Mouse (Mus musculus): ENCODE data around the gene Ubiad1.

The Ubiad1 gene

GRCm38 (mm10) chr4:148404748-148405147, 39.8 kb downstream of the Ubiad1 start:
- DNase-seq (ENCODE audit: low spot score in 2 of 2) = no peak

GRCm38 (mm10) chr4:148403402-148403801, 41.2 kb downstream of the Ubiad1 start:
- DNase-seq (ENCODE audit: low spot score in 2 of 2) = no peak

DNA sequence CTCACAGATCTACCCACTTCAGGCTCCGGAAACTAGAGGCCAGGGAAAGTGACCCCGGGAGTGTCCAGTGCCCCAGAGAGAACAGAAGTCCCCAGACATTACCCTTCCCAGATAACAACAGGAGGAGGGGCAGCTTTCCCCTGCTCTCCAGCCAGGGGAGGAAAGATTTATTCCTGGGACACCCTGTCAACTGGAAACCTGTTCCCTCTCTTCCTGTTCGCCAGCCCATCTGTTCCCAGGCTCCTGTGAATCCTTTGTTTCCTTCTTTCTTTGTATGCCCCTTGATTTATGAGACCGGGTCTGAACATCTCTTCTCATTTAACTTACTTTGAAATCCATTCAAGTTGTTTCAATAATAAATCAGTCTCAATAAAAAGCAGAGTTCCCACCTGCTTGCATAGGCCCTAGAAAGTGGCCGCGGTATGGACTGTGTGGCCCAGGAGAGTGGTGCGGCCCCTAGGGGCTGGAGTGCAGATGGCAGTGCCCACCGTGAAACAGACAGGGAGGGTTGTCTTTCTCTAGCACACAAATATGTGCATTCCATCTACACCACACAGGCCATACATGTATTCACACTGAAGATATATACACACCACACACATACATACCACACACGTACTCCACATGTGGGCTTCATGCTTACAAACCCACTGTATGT, 45.0 kb downstream of the Ubiad1 start:
- DNase-seq (ENCODE audit: low spot score in 2 of 2) = no peak

DNA sequence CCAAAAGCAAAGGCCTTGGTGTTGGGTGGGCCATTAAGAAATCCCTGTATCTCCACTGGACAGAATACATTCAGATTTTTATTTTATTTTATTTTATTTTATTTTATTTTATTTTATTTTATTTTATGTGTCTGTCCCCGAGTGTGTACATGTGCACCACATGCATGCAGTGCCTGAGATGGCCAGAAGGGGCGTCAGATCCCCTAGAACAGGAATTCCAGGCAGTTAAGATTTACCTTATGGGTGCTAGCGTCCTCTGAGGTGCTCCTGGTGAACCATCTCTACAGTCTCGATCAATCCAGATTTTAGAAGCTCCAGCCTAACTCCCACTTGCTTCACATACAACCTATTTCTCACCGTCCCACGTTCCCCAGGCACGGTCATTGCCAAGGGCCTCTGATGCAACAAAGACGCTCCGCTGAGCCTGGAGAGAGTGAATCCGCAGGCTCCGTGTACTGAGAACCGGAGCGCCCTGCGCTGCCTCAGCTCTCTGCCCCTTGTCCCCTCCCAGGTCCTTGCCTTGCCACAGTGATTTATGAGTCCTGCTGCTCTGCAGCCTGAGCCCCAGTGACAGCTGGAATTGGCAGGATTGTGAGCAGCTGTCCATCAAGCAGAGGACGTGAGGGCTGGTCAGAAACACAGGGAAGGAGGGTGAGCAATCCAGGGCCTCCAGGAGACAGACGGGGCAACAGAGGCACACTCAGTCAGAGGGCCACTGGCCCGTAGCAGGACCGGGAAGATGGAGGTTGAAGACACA, 46.9 kb downstream of the Ubiad1 start:
- no peak for DNase-seq (ENCODE audit: low spot score in 2 of 2)

DNA sequence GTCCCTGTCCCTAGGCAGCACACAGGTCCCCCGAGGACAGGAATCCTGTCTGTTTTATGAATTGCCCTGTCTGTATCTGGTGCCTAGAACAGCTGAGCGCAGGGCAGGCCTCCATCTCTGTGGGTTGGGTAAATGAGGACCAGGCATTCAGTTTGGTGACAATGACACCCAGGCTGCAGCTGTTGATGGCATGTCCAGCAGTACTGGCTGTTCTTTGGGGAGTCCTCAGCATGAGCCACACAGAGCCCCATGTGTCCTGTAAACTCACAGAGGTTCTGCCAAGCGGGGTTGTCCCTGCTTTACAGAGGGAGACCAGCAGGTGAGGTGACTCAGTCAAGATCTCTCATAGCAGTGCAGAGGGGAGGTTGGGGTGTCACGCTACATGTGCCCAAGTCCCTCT, 47.5 kb downstream of the Ubiad1 start:
- DNase-seq (ENCODE audit: low spot score in 2 of 2) = no peak

GRCm38 (mm10) chr4:148395875-148396274, 48.7 kb downstream of the Ubiad1 start:
- DNase-seq (ENCODE audit: low spot score in 2 of 2) = no peak

DNA sequence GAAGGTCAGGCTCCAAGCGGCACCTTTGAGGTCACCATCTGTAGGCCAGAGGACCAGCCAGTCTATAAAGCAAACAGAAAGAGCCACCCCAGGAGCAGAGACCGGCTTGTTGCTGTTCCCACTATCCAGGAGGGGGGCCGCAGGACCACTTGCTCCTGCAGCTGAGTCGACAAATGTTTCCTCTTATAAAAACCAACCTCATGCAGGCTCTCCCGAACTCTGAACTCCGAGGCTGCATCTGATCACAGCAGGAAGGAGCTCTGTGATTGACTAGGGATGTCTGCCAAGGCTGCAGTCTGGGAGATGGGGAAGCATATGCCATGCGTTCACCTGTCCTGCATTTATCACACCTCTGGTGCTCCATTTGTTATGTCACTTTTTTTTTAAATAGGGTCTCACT, 49.4 kb downstream of the Ubiad1 start:
- DNase-seq (ENCODE audit: low spot score in 2 of 2) = no peak

DNA sequence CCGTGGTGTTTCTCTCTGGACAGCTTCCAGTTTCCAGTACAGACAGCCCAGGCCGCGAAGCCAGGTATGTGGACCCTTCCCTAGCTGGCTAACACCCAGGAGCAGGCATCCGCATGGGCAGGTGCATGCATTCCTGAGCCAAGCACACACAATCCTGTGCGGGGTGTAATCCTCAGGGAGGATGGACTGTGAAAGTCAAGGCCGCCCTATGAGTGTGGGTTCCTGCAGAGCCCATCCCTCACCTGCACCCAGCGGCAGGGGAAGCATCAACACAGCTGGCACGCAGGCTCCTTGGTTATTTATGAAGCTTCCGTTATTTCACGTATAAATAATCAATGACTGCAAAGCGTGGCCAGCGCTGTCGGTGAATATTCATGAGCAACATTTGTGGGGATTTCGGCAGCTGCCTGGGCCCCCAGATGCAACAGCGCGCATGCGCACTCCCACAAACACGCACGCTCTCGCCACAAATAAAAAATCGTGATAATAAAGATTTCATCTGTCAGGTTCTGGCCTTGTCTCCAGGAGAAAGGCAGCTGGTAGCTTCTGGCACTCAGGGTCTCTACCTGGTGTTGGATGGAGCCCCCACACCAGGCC, 52.8 kb downstream of the Ubiad1 start:
- no peak for DNase-seq (ENCODE audit: low spot score in 2 of 2)

DNA sequence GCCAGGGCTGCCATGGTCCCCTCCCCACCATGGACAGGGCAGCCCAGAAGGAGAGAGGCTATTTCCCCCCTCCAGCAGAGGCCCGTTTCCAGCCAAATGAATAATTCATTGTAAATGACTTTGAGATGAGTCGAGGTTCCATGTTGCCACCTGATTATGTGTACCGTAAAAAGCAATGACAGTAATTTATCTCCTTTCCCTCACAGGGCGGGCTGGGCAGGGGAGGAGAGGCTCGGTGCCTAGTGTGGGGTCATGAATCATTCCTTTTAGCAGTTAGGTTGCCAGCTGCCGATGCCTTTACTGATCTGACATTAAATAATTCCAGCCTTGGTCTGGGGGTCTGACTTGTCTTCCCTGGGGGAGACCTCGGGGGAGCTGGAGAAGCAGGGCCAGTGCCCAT, 54.9 kb downstream of the Ubiad1 start:
- no peak for DNase-seq (ENCODE audit: low spot score in 2 of 2)

DNA sequence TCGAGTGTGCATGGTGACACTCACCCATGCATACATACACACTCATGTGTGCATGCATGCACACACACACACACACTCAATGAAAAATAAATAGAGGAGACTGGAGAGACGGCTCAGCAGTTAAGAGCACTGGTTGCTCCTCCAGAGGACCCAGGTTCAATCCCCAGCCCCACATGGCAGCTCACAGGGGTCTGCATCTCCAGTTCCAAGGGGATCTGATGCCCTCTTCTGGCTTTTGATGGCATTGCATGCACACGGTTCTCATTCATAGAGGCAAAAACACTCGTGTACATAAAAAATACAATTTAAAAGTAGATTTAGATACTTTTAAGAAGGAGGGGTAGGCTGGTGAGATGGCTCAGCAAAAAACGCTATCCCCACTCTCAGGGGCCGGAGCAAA, 55.5 kb downstream of the Ubiad1 start:
- DNase-seq (ENCODE audit: low spot score in 2 of 2) = no peak

DNA sequence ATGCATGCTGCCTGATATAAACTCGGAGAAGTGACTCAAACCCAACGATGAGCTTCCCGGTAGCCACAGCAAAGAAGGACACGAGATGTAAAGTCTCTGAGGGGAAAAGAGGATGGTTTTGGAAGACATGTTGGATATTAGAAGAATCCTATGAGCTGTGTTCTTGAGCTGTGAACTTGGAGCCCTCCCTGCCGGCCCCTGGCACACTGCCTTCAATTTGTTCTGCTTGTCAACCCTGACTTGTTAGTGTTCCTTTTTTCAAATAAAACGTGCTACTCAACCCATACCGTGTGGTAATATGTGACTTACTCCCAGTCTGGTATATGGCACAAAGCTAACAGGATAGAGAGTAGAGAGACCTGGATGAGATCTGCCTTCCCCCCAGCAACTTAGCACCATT, 59.3 kb downstream of the Ubiad1 start:
- DNase-seq (ENCODE audit: low spot score in 2 of 2) = no peak
